ENCODE assay signal across 8 mouse cellular contexts in genomic region chr19:15924866-15925718, GRCm38 (mm10). TPM values are rescaled to one million over a fixed set of nuclear protein-coding genes. Genes with fewer than 3 reads are reported as not detected.
DNase-seq lines count a peak whose midpoint lies in the region; ATAC-seq and TF ChIP-seq lines count a peak whose summit lies in the region.

No protein-coding gene starts in this region.

- no peak; the same call in 1 of the 2 replicates for TF ChIP-seq POLR2A in brain, embryonic 14.5 days (IDR thresholded peaks at IDR 0.05; ENCODE audit: borderline replicate concordance, extremely low read depth, insufficient read depth, insufficient read length, poor library complexity, severe bottlenecking)

- H3K4me2 ChIP-seq in heart, embryonic 11.5 days, result peak overlapping the region; percentile 97
- H3K4me2 ChIP-seq in kidney, embryonic 15.5 days, result peak overlapping the region; percentile 94

- H3K9me3 ChIP-seq in heart, embryonic 11.5 days (replicated peaks; ENCODE audit: control insufficient read depth, low read length), result no peaks in the 10 kb centered on the region
- no peaks in the 10 kb centered on the region for H3K9me3 ChIP-seq in kidney, embryonic 15.5 days (replicated peaks)

- peak; percentile 96 for ATAC-seq in erythroblast, adult 5-6 weeks (replicated peaks; ENCODE audit: low FRiP score, poor library complexity, severe bottlenecking)
- ATAC-seq in heart, embryonic 11.5 days (replicated peaks; ENCODE audit: insufficient number of reproducible peaks, low FRiP score, low TSS enrichment), result peak; percentile 96
- peak; percentile 99 for ATAC-seq in kidney, embryonic 15.5 days (replicated peaks; ENCODE audit: low FRiP score)

- TF ChIP-seq CTCF in brain, embryonic 14.5 days (IDR thresholded peaks at IDR 0.05; ENCODE audit: borderline replicate concordance, extremely low read depth, insufficient read depth, insufficient read length), result no peak

- DNase-seq in CD4-positive, CD25-positive, alpha-beta regulatory T cell, adult 2 months (ENCODE audit: low read depth, low spot score), result peak; percentile 91
- peak; percentile 98 for DNase-seq in brain, embryonic 14.5 days (ENCODE audit: low read depth)
- peak; percentile 90 for DNase-seq in liver
- peak; percentile 53 to 57 for DNase-seq in monocyte, adult 2 months (ENCODE audit: low read depth in 1 of 2, low spot score in 2 of 2)
- DNase-seq in spleen, postnatal 14 days (ENCODE audit: low spot score in 2 of 2), result peak; percentile 69 to 72

- 3% methylated on average over 43 of the region's 43 CpGs for WGBS in heart, embryonic 11.5 days (ENCODE audit: insufficient replicate concordance)
- WGBS in kidney, embryonic 15.5 days, result 3% methylated on average over 43 of the region's 43 CpGs

- H3K27me3 ChIP-seq in heart, embryonic 11.5 days (ENCODE audit: control insufficient read depth, insufficient read depth, low read length), result no peaks in the 10 kb centered on the region
- no peaks in the 10 kb centered on the region for H3K27me3 ChIP-seq in kidney, embryonic 15.5 days

- H3K9ac ChIP-seq in heart, embryonic 11.5 days (ENCODE audit: low read depth, low read length), result peak overlapping the region; percentile 69
- H3K9ac ChIP-seq in kidney, embryonic 15.5 days, result peak overlapping the region; percentile 56

- peaks cover 12% of the 10 kb centered on the region; the same call in 1 of the 2 replicates for H3K4me1 ChIP-seq in heart, embryonic 11.5 days (ENCODE audit: control insufficient read depth, insufficient read depth, low read length)
- peaks cover 23% of the 10 kb centered on the region for H3K4me1 ChIP-seq in kidney, embryonic 15.5 days

- H3K4me3 ChIP-seq in heart, embryonic 11.5 days (ENCODE audit: low read depth, low read length), result peak overlapping the region; percentile 68
- peak overlapping the region; percentile 68 for H3K4me3 ChIP-seq in kidney, embryonic 15.5 days (replicated peaks)

- H3K27ac ChIP-seq in heart, embryonic 11.5 days (ENCODE audit: low read depth, low read length), result peak overlapping the region; percentile 62
- peak overlapping the region; percentile 89 for H3K27ac ChIP-seq in kidney, embryonic 15.5 days

- no peaks in the 10 kb centered on the region for H3K36me3 ChIP-seq in heart, embryonic 11.5 days (ENCODE audit: control insufficient read depth, insufficient read depth, low read length)
- no peaks in the 10 kb centered on the region; the same call in 1 of the 2 replicates for H3K36me3 ChIP-seq in kidney, embryonic 15.5 days

RNA-seq across cellular contexts. Expression of gene Psat1, which starts 22.0 kb away (rescaled TPM):
- polyA plus RNA-seq in brain, embryonic 14.5 days (2012; rRNA removed), result 96.9 and 98.3 TPM in 2 replicates
- 9.8 and 32.5 TPM in 2 replicates for total RNA-seq in erythroblast, adult 5-6 weeks (2015; ENCODE audit: low replicate concordance)
- total RNA-seq in erythroblast, adult 5-6 weeks (2017; ENCODE audit: low replicate concordance), result 13.7 and 25.0 TPM in 2 replicates
- polyA plus RNA-seq in heart, embryonic 11.5 days (2014; fragmentation: Nextera tagmentation; extraction: Ambion mirVana), result 47.2 and 52.8 TPM in 2 replicates
- 93.5 and 107 TPM in 2 replicates for polyA plus RNA-seq in kidney, embryonic 15.5 days (2015; fragmentation: Nextera tagmentation; extraction: Ambion mirVana)

RNA-seq across cellular contexts. Expression of gene Cep78, which starts 59.7 kb away (rescaled TPM):
- polyA plus RNA-seq in brain, embryonic 14.5 days (2012; rRNA removed), result 21.7 and 24.5 TPM in 2 replicates
- total RNA-seq in erythroblast, adult 5-6 weeks (2015; ENCODE audit: low replicate concordance), result 2.5 and 3.1 TPM in 2 replicates
- 2.7 and 6.1 TPM in 2 replicates for total RNA-seq in erythroblast, adult 5-6 weeks (2017; ENCODE audit: low replicate concordance)
- 16.3 and 17.8 TPM in 2 replicates for polyA plus RNA-seq in heart, embryonic 11.5 days (2014; fragmentation: Nextera tagmentation; extraction: Ambion mirVana)
- polyA plus RNA-seq in kidney, embryonic 15.5 days (2015; fragmentation: Nextera tagmentation; extraction: Ambion mirVana), result 27.2 TPM in 2 replicates

Comparison
In these comparisons a context has a peak if more than half of its experiments do, and no peak if none do; other contexts are left out.
1. Peak in every context shown above with its lines: DNase-seq, ATAC-seq, H3K4me3 ChIP-seq and H3K27ac ChIP-seq.